Mouse (Mus musculus) midbrain, embryonic 11.5 days (tissue): ENCODE data around the gene Zfhx3. TPM values are rescaled to one million over a fixed set of nuclear protein-coding genes. Genes with fewer than 3 reads are reported as not detected.
A peak's percentile ranks its signal among the peaks of the same experiment; 100 is the strongest.

Experiments used
- ATAC-seq: fragments of 200-750 bp; cut with Nextera tagmentation; 2 replicates; pipeline ENCODE4 v1.8.0; 2017; ENCODE audit warnings: moderate TSS enrichment, moderate library complexity; ENCODE audit not compliant: low FRiP score
- DNase-seq: peaks from one replicate; pipeline ENCODE4 v3.0.0; 2015; ENCODE audit warnings: low spot score; ENCODE audit errors: missing footprints
- H3K27ac ChIP-seq: fragments of 300-500 bp; sonication (generic); 2 replicates; pipeline ENCODE4 v1.5.1; 2014; ENCODE audit warnings: low read depth, low read length
- H3K27me3 ChIP-seq: fragments of 300-500 bp; sonication (generic); 2 replicates; pipeline ENCODE4 v1.6.1; 2014; ENCODE audit warnings: mild to moderate bottlenecking, low read length, moderate library complexity, mixed read lengths; ENCODE audit not compliant: control insufficient read depth, insufficient read depth
- H3K36me3 ChIP-seq: fragments of 300-500 bp; sonication (generic); 2 replicates; pipeline ENCODE4 v1.6.1; 2014; ENCODE audit warnings: mild to moderate bottlenecking, low read length, moderate library complexity, mixed read lengths; ENCODE audit not compliant: control insufficient read depth, insufficient read depth
- H3K4me1 ChIP-seq: fragments of 300-500 bp; sonication (generic); 2 replicates; pipeline ENCODE4 v1.6.1; 2014; ENCODE audit warnings: low read length; ENCODE audit not compliant: control insufficient read depth, insufficient read depth
- H3K4me2 ChIP-seq: fragments of 300-500 bp; sonication (generic); 2 replicates; pipeline ENCODE4 v1.6.1; 2014; ENCODE audit warnings: mild to moderate bottlenecking, moderate library complexity
- H3K4me3 ChIP-seq: fragments of 300-500 bp; sonication (generic); 2 replicates; pipeline ENCODE4 v1.5.1; 2014; ENCODE audit warnings: low read depth, low read length
- H3K9ac ChIP-seq: fragments of 300-500 bp; sonication (generic); 2 replicates; pipeline ENCODE4 v1.6.1; 2014; ENCODE audit warnings: low read length
- H3K9me3 ChIP-seq: fragments of 300-500 bp; sonication (generic); 2 replicates; pipeline ENCODE4 v1.6.1; 2016; ENCODE audit warnings: low read length; ENCODE audit not compliant: control insufficient read depth
- WGBS: fragments of 180-500 bp; shearing (Covaris S2); extraction: QIAGEN DNeasy Blood & Tissue Kit; methylation state at CpG from one replicate; pipeline ENCODE4 v1.1.7; 2014; 5-methylcytosine and 5-hydroxymethylcytosine counted together
- polyA plus RNA-seq: library from polyadenylated mRNA; unstranded; fragments of >200 nt; fragmentation: Nextera tagmentation; extraction: Ambion mirVana; gene quantifications from 2 replicates; pipeline ENCODE4 v1.2.1, GENCODE M21; 2014

Gene Zfhx3
- polyA plus RNA-seq, 1 experiment from 2014 or later: 23.4 TPM

DNA sequence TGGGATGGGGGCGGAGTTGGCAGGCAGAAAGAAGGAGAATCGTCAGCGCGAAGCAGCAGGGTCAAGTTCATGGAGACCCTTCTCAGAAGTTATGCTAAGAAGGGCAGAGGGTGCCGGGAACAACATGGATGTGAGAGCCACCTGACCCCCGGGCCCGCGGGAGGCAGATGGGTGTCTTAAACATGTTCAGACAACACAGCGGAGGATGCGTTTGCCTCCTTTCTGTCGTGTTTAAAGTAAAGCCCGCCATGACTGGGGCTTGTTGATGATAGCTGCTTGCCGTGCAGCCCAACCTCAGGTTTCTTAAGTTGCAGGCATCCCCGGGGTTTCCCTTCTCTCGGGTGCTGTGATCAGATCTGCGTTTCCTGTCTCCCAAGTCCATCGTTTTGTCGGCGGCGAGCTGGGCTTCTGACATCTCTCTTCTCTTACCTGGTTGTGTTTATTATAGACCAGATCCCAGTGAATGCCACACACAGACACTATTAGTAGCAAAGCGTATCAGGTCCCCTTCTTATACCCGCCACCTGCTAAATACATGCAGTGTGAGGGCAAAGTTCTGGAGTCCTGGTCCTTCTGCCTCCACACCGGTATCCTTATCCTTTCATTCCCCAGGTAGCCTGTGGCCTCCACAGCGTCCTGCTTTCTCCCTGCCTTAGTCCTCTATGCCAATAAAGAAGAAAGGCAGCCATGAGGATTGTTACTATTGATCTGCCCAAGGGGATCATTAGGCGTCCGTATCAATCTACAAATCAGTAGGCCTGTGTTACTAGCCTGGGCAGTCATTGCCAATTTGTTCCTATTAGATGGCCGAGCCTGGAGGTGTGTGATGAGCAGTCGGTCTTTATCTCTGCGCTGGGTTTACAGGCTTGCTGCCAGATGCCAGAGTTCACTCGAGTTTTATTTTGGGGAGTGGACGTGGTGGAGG lies 2.5 kb downstream of the Zfhx3 start:
- Histone ChIP-seq H3K4me3 (peak overlapping the region; percentile 10), H3K9me3 (no peaks in the 10 kb centered on the region), H3K27ac (no peak overlapping the region), H3K36me3 (no peaks in the 10 kb centered on the region), H3K4me2 (peak overlapping the region; percentile 39), H3K9ac (peak overlapping the region; percentile 4; the same call in 1 of the 2 replicates), H3K27me3 (no peaks in the 10 kb centered on the region), H3K4me1 (peaks cover 19% of the 10 kb centered on the region)
- 15% methylated on average over 31 of the region's 31 CpGs for WGBS
- peak; percentile 95 for DNase-seq
- peak; percentile 48; the same call in 1 of the 2 replicates for ATAC-seq

DNA sequence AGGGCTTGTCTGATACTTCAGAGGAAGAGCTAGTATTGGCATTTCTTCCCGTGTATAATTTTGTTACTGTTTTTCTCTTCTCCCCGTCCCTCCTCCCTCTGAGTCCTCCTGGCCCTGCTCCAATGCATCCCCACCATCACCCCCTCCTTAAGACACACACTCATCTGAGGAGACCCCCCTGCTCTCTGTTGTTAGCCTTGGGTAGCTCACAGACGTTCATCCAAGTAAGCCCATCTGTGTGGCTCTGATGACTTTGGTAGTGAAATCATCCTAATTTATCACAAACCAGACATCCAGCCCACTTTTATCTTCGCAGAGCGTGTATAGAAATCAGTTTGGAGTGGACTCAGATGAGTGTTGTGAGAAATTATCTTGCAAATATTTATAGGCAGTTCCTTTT lies 4.4 kb downstream of the Zfhx3 start:
- H3K27ac ChIP-seq: no peak overlapping the region
- H3K27me3 ChIP-seq: no peaks in the 10 kb centered on the region

DNA sequence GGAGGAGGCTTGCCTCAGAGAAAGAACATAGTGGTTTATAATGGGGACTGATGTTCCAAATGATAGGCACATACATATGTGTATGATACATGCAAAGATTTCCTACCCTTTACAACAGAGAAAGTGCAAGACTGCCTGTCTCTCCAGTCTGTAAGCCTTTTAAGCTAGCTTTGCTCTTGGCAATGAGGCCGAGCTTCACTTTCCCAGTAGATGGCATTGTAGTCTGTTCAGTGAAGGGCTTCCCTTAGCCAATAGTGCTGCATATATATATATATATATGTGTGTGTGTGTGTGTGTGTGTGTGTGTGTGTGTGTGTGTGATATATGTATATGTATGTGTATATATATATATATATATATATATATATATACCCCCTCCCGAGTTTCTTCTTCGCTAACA lies 13.4 kb downstream of the Zfhx3 start:
- H3K4me2 ChIP-seq: no peak overlapping the region

More for the DNA sequence above, 4.4 kb downstream of the Zfhx3 start:
- Histone ChIP-seq H3K9me3 (no peaks in the 10 kb centered on the region), H3K4me2 (no peak overlapping the region), H3K9ac (no peak overlapping the region), H3K4me1 (peaks cover 12% of the 10 kb centered on the region), H3K36me3 (no peaks in the 10 kb centered on the region), H3K4me3 (no peak overlapping the region)
- 68% methylated on average over 5 of the region's 5 CpGs for WGBS
- no peak for ATAC-seq
- no peak for DNase-seq

DNA sequence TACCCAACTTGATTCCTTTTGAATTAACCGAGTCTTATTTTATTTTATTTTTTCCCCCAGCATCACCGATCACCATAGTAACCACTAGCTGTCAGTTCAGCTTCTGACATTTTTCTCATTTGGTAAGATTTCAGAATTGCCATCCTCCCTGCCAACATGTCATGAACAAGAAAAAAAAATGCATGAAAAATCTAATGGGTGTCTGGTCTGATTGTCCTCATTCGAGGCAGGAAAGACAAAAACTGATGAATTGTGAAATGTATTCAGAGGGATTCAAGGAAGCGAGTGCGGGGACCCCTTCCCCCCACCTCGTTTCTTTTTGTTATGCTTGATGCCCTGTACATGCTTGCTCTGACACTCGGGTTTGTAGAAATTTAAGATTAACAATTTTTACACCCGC lies 15.1 kb downstream of the Zfhx3 start:
- no peak overlapping the region for H3K4me3 ChIP-seq
- H3K27me3 ChIP-seq: no peaks in the 10 kb centered on the region
- H3K4me1 ChIP-seq: peaks cover 7% of the 10 kb centered on the region; the same call in 1 of the 2 replicates
- 53% methylated on average over 8 of the region's 8 CpGs for WGBS
- H3K27ac ChIP-seq: no peak overlapping the region
- no peak overlapping the region for H3K4me2 ChIP-seq
- H3K9me3 ChIP-seq: no peaks in the 10 kb centered on the region
- DNase-seq (no peak), ATAC-seq (no peak)
- H3K36me3 ChIP-seq: no peaks in the 10 kb centered on the region
- no peak overlapping the region for H3K9ac ChIP-seq

More for the DNA sequence above, 13.4 kb downstream of the Zfhx3 start:
- Histone ChIP-seq H3K27ac (no peak overlapping the region), H3K36me3 (no peaks in the 10 kb centered on the region), H3K4me1 (peaks cover 7% of the 10 kb centered on the region; the same call in 1 of the 2 replicates), H3K27me3 (no peaks in the 10 kb centered on the region), H3K9ac (no peak overlapping the region), H3K4me3 (no peak overlapping the region), H3K9me3 (no peaks in the 10 kb centered on the region)
- WGBS: 78% methylated on average over 3 of the region's 3 CpGs
- DNase-seq (no peak), ATAC-seq (no peak)

DNA sequence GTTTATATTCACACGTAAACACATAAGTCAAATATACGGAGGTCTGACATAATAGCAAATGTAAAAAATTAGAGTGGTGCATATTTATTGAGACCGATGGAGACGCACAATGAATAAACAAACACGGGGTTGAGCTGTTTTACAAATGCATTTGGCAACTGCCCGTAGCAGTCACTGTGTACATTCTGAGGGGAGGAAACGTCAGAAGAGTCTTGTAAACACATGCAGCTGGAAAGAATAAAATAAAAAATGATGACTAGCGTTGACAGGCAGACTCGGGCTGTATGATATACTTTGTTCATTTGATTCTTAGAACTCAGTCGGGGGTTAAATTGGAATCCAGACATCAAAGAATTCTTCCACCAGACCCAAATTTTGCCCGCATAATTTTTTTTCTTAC lies 18.0 kb downstream of the Zfhx3 start:
- ATAC-seq (no peak), DNase-seq (no peak)
- Histone ChIP-seq H3K4me2 (no peak overlapping the region), H3K9ac (no peak overlapping the region), H3K36me3 (no peaks in the 10 kb centered on the region), H3K4me1 (peaks cover 7% of the 10 kb centered on the region; the same call in 1 of the 2 replicates), H3K4me3 (no peak overlapping the region), H3K27ac (no peak overlapping the region), H3K27me3 (no peaks in the 10 kb centered on the region), H3K9me3 (no peaks in the 10 kb centered on the region)
- WGBS: 72% methylated on average over 11 of the region's 11 CpGs

DNA sequence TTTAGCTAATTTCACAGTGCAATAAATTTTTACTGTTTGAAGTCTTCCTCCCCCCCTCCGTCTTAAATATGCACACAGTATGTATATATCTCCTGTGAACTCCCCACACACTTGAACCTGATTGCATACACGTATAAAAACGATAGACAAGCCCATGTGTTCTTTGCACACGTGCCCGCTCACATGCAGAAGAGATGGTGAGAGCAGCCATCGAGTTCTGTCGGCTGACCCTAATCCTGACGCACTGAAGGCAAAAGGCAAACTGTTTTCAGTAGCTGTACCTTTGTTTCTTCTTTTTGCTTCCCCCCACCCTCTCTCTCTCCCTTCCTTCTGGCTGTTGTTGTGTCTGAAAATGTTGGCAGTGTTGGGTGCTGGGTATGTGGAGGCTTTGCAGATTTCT lies 18.4 kb downstream of the Zfhx3 start:
- ATAC-seq: no peak
- H3K4me1 ChIP-seq: peaks cover 7% of the 10 kb centered on the region; the same call in 1 of the 2 replicates
- no peaks in the 10 kb centered on the region for H3K36me3 ChIP-seq
- no peak overlapping the region for H3K9ac ChIP-seq
- H3K4me2 ChIP-seq: no peak overlapping the region
- WGBS: 64% methylated on average over 8 of the region's 8 CpGs
- no peaks in the 10 kb centered on the region for H3K9me3 ChIP-seq
- H3K27ac ChIP-seq: no peak overlapping the region
- no peak for DNase-seq
- H3K4me3 ChIP-seq: no peak overlapping the region
- no peaks in the 10 kb centered on the region for H3K27me3 ChIP-seq

DNA sequence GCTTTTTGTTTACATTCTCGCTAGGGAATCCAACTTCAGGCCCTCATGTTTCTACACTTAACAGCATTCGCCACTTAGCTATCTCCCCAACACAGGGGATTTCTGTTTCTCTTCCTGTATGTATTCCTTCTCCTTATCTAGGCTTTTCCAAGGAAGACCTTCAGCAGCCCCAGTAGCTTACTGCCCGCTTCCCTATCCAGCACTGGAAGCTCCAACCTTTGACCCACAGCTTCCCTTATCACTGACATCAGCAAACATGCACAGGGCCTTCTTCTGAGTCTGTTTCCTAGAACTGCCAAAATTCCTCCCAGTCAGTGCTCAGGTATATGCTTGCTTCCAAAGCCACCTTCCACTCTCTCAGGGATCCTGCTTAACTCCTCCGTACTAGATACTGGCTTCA lies 29.8 kb downstream of the Zfhx3 start:
- Histone ChIP-seq H3K27ac (no peak overlapping the region), H3K4me3 (no peak overlapping the region), H3K9ac (no peak overlapping the region), H3K4me2 (no peak overlapping the region), H3K36me3 (no peaks in the 10 kb centered on the region), H3K4me1 (no peaks in the 10 kb centered on the region), H3K27me3 (no peaks in the 10 kb centered on the region), H3K9me3 (no peaks in the 10 kb centered on the region)
- ATAC-seq (no peak), DNase-seq (no peak)
- WGBS: 83% methylated on average over 4 of the region's 4 CpGs

DNA sequence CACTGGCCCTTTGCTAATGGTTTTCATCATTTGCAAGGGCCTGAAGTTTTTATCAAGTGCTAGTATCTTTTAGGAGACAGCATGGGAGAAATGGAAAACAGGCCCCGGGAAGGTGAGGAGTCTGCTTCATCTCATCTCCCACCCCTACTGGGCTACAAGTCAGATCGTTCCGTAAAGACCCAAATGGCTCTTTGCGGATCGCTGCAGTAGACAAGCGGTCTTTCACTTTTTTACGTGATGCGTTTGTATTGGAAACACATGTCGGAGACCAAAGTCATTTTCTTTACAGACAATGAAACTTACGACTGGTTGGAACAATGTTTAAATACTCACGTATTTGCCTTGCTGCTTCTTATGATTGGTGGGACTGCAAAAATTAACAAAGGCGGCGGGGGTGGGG lies 32.0 kb downstream of the Zfhx3 start:
- no peaks in the 10 kb centered on the region for H3K9me3 ChIP-seq

DNA sequence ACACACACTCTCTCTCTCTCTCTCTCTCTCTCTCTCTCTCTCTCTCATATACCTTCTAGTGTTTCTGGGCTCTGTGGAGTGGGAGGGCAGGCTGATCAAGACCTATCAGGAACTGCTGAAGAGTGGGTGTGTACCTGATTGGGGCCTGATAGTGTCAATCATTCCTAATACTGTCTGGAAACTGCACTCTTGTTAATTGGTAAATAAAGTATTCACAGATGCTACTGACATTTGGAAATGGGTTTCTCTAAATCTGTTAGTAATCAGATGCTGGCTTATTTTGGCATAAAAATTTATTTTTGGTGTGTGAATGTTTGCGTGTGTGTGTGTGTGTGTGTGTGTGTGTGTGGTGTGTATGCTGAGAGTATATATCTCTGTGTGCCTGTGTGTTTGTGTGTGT lies 35.8 kb downstream of the Zfhx3 start:
- Histone ChIP-seq H3K4me1 (no peaks in the 10 kb centered on the region), H3K36me3 (no peaks in the 10 kb centered on the region), H3K27me3 (no peaks in the 10 kb centered on the region), H3K27ac (no peak overlapping the region), H3K4me2 (no peak overlapping the region), H3K9ac (no peak overlapping the region), H3K4me3 (no peak overlapping the region), H3K9me3 (no peaks in the 10 kb centered on the region)
- DNase-seq (no peak), ATAC-seq (no peak)
- WGBS: 77% methylated on average over 1 of the region's 1 CpGs

More for the DNA sequence above, 32.0 kb downstream of the Zfhx3 start:
- no peak for DNase-seq
- H3K9ac ChIP-seq: no peak overlapping the region
- ATAC-seq: no peak
- 76% methylated on average over 13 of the region's 13 CpGs for WGBS
- no peaks in the 10 kb centered on the region for H3K4me1 ChIP-seq
- H3K27me3 ChIP-seq: no peaks in the 10 kb centered on the region
- no peaks in the 10 kb centered on the region for H3K36me3 ChIP-seq
- no peak overlapping the region for H3K4me2 ChIP-seq
- H3K27ac ChIP-seq: no peak overlapping the region
- H3K4me3 ChIP-seq: no peak overlapping the region
